Mouse (Mus musculus) olfactory bulb, adult 2 months (tissue): Measurements from ENCODE around the gene Rfx5.
"Not testable (repeated sequence)": the region's sequence is repeated elsewhere in the genome, so short reads cannot be mapped to it uniquely, and the experiment has no call there.

ENCODE experiments used
- CTCF ChIP-seq: fragments of 200-500 bp; IDR thresholded peaks from 2 replicates; pipeline ENCODE4 v1.5.1; 2012; ENCODE audit warnings: low read depth, mild to moderate bottlenecking, low read length, moderate library complexity; ENCODE audit not compliant: insufficient read depth
- POLR2A ChIP-seq: fragments of 200-500 bp; IDR thresholded peaks from 2 replicates; pipeline ENCODE4 v1.6.1; 2012; ENCODE audit warnings: mild to moderate bottlenecking, low read depth, low read length, moderate library complexity; ENCODE audit not compliant: insufficient read depth

DNA sequence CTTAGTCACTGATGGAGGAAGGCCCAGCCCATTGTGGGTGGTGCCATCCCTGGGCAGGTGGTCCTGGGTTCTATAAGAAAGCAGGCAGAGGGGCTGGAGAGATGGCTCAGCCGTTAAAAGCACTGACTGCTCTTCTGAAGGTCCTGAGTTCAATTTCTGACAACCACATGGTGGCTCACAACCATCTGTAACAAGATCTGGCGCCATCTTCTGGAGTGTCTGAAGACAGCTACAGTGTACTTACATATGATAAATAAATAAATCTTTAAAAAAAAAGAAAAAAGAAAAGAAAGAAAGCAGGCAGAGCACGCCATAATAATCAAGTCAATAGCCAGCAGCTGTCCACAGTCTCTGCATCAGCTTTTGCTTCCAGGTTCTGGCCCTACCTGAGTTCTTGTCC is 49.1 kb upstream of the Rfx5 start:
- not testable (repeated sequence) for TF ChIP-seq POLR2A, CTCF
